Mouse (Mus musculus): Measurements from ENCODE around the gene Afdn.
"Not testable (repeated sequence)": the region's sequence is repeated elsewhere in the genome, so short reads cannot be mapped to it uniquely, and the experiment has no call there.

Afdn gene

GRCm38 (mm10) chr17:13951570-13951969 is 191.2 kb downstream of the Afdn start:
- DNase-seq (ENCODE audit: low read depth, low spot score), result not testable (repeated sequence)

Data from R1 (cell line).